Mouse (Mus musculus): Measurements from ENCODE around the gene Trib3. TPM values are rescaled to one million over a fixed set of nuclear protein-coding genes. Genes with fewer than 3 reads are reported as not detected.
"Not testable (repeated sequence)": the region's sequence is repeated elsewhere in the genome, so short reads cannot be mapped to it uniquely, and the experiment has no call there.

The Trib3 gene
- polyA plus RNA-seq, 1 experiment from 2014 or later = 6.5 TPM

DNA sequence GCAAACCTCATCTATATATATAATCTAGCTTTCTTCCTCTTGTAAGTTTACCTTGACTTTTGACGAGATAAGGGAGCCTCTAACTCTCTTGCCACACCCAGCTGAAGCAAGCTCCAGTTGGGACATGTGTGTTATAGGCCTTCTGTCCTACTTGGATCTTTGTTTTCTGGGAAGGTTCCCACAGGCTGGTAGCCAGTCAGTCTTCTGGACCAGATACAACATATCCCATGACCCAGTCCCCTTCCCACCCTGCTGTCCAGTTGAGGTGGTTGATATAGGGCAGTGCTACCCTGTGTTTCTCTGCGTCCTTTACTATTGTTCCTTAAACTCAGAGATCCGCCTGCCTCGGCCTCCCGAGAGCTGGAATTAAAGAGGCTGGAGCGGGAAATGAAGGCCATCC, 38.4 kb downstream of the Trib3 start:
- no peak overlapping the region for H3K27ac ChIP-seq (replicated peaks)
- H3K4me3 ChIP-seq = no peak overlapping the region
- H3K27me3 ChIP-seq (replicated peaks) = no peaks in the 10 kb centered on the region
- H3K9ac ChIP-seq = no peak overlapping the region
- no peak for ATAC-seq (ENCODE audit: extremely low read depth, insufficient number of reproducible peaks, low FRiP score, low TSS enrichment)
- H3K4me2 ChIP-seq = no peak overlapping the region
- no peaks in the 10 kb centered on the region for H3K4me1 ChIP-seq
- peaks cover 89% of the 10 kb centered on the region for H3K36me3 ChIP-seq
- no peaks in the 10 kb centered on the region for H3K9me3 ChIP-seq
- 85% methylated on average over 6 of the region's 6 CpGs for WGBS

DNA sequence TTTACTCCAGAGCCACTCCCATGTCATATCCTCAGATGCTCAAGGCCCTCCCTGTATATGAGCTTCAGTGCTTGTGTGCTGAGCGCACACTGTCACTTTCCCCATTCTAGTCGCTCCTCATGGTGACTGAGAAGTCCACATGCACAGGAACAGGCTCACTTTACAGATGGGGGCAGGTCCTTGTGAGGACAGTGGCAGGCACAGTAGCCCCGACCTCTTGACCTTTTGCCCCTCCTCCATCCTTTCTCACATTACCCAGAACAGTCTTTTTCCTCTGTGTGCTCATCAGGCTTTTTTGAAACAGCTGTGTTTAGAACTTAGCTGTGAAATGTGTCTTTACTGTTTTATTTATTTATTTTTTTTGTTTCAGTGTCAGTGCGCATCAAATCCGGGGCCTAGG, 40.1 kb downstream of the Trib3 start:
- no peak overlapping the region for H3K27ac ChIP-seq (replicated peaks)
- no peaks in the 10 kb centered on the region for H3K27me3 ChIP-seq (replicated peaks)
- ATAC-seq (ENCODE audit: extremely low read depth, insufficient number of reproducible peaks, low FRiP score, low TSS enrichment) = no peak
- H3K9ac ChIP-seq = no peak overlapping the region
- H3K4me1 ChIP-seq = peaks cover 1% of the 10 kb centered on the region
- 63% methylated on average over 5 of the region's 5 CpGs for WGBS
- H3K4me2 ChIP-seq = no peak overlapping the region
- H3K4me3 ChIP-seq = no peak overlapping the region
- peaks cover 74% of the 10 kb centered on the region for H3K36me3 ChIP-seq
- H3K9me3 ChIP-seq = no peaks in the 10 kb centered on the region

DNA sequence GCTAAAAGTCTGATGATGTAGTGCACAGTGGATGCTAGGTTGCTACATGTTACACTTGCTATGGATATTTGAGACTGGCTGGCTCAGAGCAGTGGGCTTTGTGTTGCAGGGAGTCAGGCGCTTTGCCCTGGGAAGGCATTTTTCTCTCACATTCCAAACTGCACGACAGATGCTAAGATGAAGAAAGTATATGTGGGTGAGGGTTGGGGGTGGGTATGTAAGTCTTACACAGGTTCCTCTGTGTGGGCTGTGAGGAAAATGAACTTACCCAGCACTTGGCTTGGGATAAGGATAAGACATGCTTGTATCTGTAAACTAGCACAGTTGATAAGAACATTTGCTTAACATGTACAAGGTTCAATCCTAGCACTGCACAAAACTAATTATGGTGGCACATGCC, 41.0 kb downstream of the Trib3 start:
- Histone ChIP-seq H3K4me2 (no peak overlapping the region), H3K36me3 (peaks cover 65% of the 10 kb centered on the region), H3K27ac (replicated peaks) (no peak overlapping the region), H3K4me1 (peaks cover 11% of the 10 kb centered on the region), H3K9ac (no peak overlapping the region), H3K27me3 (replicated peaks) (no peaks in the 10 kb centered on the region), H3K4me3 (no peak overlapping the region), H3K9me3 (no peaks in the 10 kb centered on the region)
- ATAC-seq (ENCODE audit: extremely low read depth, insufficient number of reproducible peaks, low FRiP score, low TSS enrichment) = no peak
- 77% methylated on average over 2 of the region's 2 CpGs for WGBS

DNA sequence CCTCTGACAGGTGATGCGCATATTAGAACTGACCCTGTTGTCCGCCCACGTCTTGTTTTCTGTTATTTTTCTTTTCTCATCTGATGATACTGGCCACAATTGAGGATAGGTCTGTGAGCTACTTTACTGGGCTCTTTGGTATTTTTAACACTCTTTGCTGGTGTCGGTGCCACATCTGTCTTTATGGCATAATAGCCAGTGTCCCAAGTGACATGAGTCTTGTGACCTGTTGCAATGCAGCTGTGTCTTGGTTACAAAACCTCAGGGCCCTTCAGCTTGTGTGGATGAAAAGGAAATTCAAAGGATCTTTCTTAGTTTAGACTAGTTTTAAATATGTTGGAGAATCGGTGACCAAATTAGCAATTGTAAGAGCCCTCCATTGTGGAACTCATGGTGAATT, 49.3 kb downstream of the Trib3 start:
- Histone ChIP-seq H3K9me3 (no peaks in the 10 kb centered on the region), H3K4me3 (peak overlapping the region; percentile 93), H3K9ac (peak overlapping the region; percentile 98), H3K27me3 (replicated peaks) (no peaks in the 10 kb centered on the region), H3K27ac (replicated peaks) (peak overlapping the region; percentile 91), H3K4me2 (peak overlapping the region; percentile 95), H3K36me3 (no peaks in the 10 kb centered on the region), H3K4me1 (peaks cover 46% of the 10 kb centered on the region)
- ATAC-seq (ENCODE audit: extremely low read depth, insufficient number of reproducible peaks, low FRiP score, low TSS enrichment) = no peak
- 38% methylated on average over 5 of the region's 5 CpGs for WGBS

DNA sequence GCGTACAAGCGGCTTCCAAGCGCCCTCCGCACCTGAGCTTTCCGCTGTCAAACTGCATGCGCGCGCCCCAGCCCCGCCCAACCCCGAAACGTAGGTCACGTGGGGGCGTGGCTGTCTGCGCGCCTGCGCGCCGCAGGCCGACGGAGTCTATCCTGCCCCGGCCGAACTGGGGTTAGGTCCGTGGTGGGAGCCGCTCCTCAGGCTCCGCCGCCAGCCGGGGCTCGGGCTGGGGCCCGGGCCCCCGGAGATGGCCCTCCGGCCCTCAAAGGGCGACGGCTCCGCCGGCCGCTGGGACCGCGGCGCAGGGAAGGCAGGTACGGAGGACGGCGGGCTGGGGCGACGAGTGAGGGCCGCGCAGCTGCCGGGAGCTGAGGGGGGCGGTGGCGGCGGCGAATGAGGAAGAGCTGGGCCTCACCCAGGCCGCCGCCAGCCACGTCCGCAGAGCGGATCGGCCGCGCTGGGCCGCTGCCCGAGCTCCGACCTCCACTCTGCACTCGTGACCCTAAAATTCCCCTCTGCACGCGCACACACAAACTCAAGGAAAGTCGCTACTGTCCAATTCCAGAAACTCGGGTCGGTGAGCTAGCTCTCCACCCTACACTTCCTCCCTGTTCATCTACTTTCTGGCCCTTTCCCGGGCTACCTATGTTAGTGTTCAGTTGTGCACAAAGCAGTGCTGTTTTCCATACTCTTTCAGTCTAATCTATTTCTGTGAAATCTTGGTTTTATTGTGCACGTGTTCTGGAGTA, 49.9 kb downstream of the Trib3 start, which contains the start of gene Tbc1d20:
Gene Tbc1d20 (plus strand): TSS at position 102 of the 749 bp plus-strand sequence.
- peak within 1 kb of the TSS; percentile 91 for H3K27ac ChIP-seq (replicated peaks)
- H3K9ac ChIP-seq = peak within 1 kb of the TSS; percentile 98
- H3K4me3 ChIP-seq = peak within 1 kb of the TSS; percentile 93
- peaks cover 46% of the 10 kb centered on the region for H3K4me1 ChIP-seq
- no peaks in the 10 kb centered on the region for H3K9me3 ChIP-seq
- under 1% methylated on average over 68 of the region's 70 CpGs for WGBS
- H3K27me3 ChIP-seq (replicated peaks) = no peaks in the 10 kb centered on the region
- H3K4me2 ChIP-seq = peak within 1 kb of the TSS; percentile 95
- H3K36me3 ChIP-seq = no peaks in the 10 kb centered on the region
- ATAC-seq (ENCODE audit: extremely low read depth, insufficient number of reproducible peaks, low FRiP score, low TSS enrichment) = peak; percentile 97

DNA sequence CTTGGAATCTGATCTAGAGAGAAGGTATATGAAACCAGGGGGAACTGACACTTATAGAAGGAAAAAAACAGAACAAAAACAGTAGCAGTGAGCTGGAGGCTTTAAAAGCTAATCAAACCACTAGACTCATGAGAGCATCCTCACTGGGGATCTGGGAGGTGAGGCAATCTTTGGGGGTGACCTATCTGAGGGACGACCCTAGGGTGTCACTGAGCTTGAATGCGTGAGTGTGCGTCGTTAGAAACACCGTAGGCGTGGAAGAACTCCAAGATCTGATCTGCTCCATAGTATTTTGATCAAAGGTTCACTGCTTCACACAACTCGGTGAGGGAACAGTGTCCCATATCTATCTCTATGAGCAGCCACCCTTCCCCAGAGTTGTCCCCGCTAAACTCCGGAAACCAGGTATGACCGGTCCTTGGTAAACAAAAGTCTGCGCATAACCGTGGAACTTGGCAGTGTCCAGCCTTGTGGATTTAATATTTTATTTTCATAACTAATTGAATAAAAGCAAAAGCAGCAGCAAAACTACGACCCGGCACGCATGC, 50.6 kb downstream of the Trib3 start:
- H3K4me1 ChIP-seq = peaks cover 39% of the 10 kb centered on the region
- no peaks in the 10 kb centered on the region for H3K27me3 ChIP-seq (replicated peaks)
- 0 out of 2 replicates have a peak, but pooled peaks have one; percentile 9 for ATAC-seq (ENCODE audit: extremely low read depth, insufficient number of reproducible peaks, low FRiP score, low TSS enrichment)
- under 1% methylated on average over 15 of the region's 15 CpGs for WGBS
- no peak overlapping the region for H3K27ac ChIP-seq (replicated peaks)
- peak overlapping the region; percentile 93 for H3K4me3 ChIP-seq
- H3K4me2 ChIP-seq = peak overlapping the region; percentile 95
- H3K36me3 ChIP-seq = peaks cover 5% of the 10 kb centered on the region
- peak overlapping the region; percentile 98 for H3K9ac ChIP-seq
- H3K9me3 ChIP-seq = no peaks in the 10 kb centered on the region

DNA sequence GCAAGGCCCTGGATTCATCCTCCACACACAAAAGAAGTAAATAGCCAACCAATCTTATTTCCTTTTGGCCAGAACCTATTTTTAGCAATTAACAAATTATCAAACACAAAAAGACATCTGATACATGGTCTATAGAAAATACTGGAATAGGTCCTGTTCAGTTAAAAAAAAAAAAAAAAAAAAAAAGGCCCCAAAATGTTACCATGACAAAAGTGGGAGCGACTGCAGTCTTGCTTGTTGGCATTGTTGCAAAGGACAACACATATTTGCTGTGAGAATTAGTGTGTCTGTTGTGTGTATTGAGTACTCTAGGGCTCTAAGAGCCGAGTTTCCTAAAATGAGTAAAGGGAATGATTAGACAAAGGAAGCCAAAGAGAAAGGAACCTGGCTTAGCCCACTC, 51.4 kb downstream of the Trib3 start:
- WGBS = 60% methylated on average over 2 of the region's 2 CpGs
- ATAC-seq (ENCODE audit: extremely low read depth, insufficient number of reproducible peaks, low FRiP score, low TSS enrichment) = no peak

DNA sequence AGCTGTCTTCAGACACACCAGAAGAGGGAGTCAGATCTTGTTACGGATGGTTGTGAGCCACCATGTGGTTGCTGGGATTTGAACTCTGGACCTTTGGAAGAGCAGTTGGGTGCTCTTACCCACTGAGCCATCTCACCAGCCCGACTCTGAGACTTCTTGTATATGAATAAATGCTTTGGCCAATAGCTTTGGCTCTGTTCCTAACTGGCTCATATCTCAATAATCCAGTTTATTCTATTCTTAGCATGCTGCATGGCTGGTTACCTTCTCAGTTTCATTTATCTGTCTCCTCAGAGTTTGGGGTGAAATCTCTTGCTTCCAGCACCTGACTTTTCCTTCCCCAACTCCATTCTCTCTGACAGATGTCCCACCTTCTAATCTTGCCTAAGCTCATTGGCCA, 54.2 kb downstream of the Trib3 start:
- H3K4me1 ChIP-seq; H3K9ac ChIP-seq; H3K4me3 ChIP-seq; H3K9me3 ChIP-seq; H3K27ac ChIP-seq (replicated peaks); H3K27me3 ChIP-seq (replicated peaks); ATAC-seq (ENCODE audit: extremely low read depth, insufficient number of reproducible peaks, low FRiP score, low TSS enrichment); H3K4me2 ChIP-seq: not testable (repeated sequence)
- peaks cover 40% of the 10 kb centered on the region for H3K36me3 ChIP-seq
- 82% methylated on average over 2 of the region's 2 CpGs for WGBS

More for the DNA sequence above, 51.4 kb downstream of the Trib3 start:
- no peak overlapping the region for H3K4me2 ChIP-seq
- peaks cover 32% of the 10 kb centered on the region for H3K4me1 ChIP-seq
- peaks cover 13% of the 10 kb centered on the region for H3K36me3 ChIP-seq
- no peaks in the 10 kb centered on the region for H3K27me3 ChIP-seq (replicated peaks)
- no peak overlapping the region for H3K9ac ChIP-seq
- H3K4me3 ChIP-seq = no peak overlapping the region
- H3K9me3 ChIP-seq = no peaks in the 10 kb centered on the region
- no peak overlapping the region for H3K27ac ChIP-seq (replicated peaks)

DNA sequence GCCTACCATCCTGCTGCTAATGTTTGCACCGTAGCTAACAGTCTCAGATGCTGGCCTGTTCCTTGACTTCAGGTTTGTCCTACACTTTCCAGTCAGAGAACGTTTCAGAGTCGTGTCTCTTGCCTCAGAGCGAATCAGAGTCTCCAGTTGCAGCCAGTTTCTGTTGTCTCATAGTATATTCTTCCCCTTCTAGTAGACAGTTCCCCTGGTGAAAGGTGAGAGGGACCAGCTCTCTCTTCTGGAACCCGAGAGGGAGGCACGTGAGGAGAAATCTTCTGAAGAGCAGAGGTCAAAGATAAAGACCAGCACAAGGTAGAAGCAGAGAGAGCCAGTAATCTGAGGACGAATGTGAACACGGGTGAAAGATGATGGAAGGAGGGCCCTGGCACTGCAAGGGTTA, 55.8 kb downstream of the Trib3 start:
- no peaks in the 10 kb centered on the region for H3K27me3 ChIP-seq (replicated peaks)
- H3K4me3 ChIP-seq = no peak overlapping the region
- H3K27ac ChIP-seq (replicated peaks) = no peak overlapping the region
- peaks cover 56% of the 10 kb centered on the region for H3K36me3 ChIP-seq
- 63% methylated on average over 8 of the region's 8 CpGs for WGBS
- no peaks in the 10 kb centered on the region for H3K9me3 ChIP-seq
- ATAC-seq (ENCODE audit: extremely low read depth, insufficient number of reproducible peaks, low FRiP score, low TSS enrichment) = no peak
- H3K4me2 ChIP-seq = no peak overlapping the region
- no peaks in the 10 kb centered on the region for H3K4me1 ChIP-seq
- no peak overlapping the region for H3K9ac ChIP-seq

DNA sequence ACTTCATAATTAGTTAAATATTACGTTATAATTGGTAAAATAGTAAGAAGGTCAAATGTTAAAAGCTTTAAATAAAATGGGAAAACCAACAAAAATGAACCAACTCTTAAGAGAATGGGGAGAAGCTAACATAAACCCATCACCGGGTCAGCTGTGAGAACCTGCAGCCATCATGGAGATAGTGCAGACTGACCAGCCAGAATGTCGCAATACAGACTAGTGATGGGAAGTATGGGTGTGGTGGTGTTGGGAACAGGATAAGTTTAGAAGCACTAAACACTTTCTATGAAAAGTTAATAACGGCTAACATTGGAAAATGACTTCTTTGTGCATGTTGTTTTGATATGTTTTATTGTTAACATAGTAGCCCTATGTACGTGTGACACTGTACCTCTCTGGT, 56.3 kb downstream of the Trib3 start:
- Histone ChIP-seq H3K9me3 (no peaks in the 10 kb centered on the region), H3K4me2 (no peak overlapping the region), H3K4me3 (no peak overlapping the region), H3K27me3 (replicated peaks) (no peaks in the 10 kb centered on the region), H3K36me3 (peaks cover 61% of the 10 kb centered on the region), H3K9ac (no peak overlapping the region), H3K4me1 (no peaks in the 10 kb centered on the region), H3K27ac (replicated peaks) (no peak overlapping the region)
- ATAC-seq (ENCODE audit: extremely low read depth, insufficient number of reproducible peaks, low FRiP score, low TSS enrichment) = no peak
- WGBS = 92% methylated on average over 5 of the region's 5 CpGs
